Comparison of ENCODE assay signal across 8 mouse cellular contexts in genomic region chrX:74246213-74246681, GRCm38 (mm10). TPM values are rescaled to one million over a fixed set of nuclear protein-coding genes. Genes with fewer than 3 reads are reported as not detected.
DNase-seq lines count a peak whose midpoint lies in the region; ATAC-seq and TF ChIP-seq lines count a peak whose summit lies in the region.

No protein-coding gene starts in this region.

- H3K27me3 ChIP-seq in forebrain, embryonic 15.5 days = no peaks in the 10 kb centered on the region
- H3K27me3 ChIP-seq in lung, embryonic 15.5 days = no peaks in the 10 kb centered on the region

- TF ChIP-seq CTCF in olfactory bulb, adult 2 months (IDR thresholded peaks at IDR 0.05; ENCODE audit: insufficient read depth, low read depth, low read length) = no peak

- peak; percentile 91 for ATAC-seq in forebrain, embryonic 15.5 days (replicated peaks)
- ATAC-seq in lung, embryonic 15.5 days (ENCODE audit: borderline replicate concordance, extremely low read depth, low FRiP score, low TSS enrichment) = peak; percentile 83

- H3K4me3 ChIP-seq in ES-E14 (ENCODE audit: insufficient read depth in 1 of 2, low read depth in 1 of 2, low read length in 2 of 2, poor library complexity in 1 of 2, severe bottlenecking in 1 of 2) = peak overlapping the region; percentile 85 to 96
- H3K4me3 ChIP-seq in forebrain, embryonic 15.5 days = peak overlapping the region; percentile 62
- peak overlapping the region; percentile 58 for H3K4me3 ChIP-seq in lung, embryonic 15.5 days
- peak overlapping the region; percentile 53 for H3K4me3 ChIP-seq in olfactory bulb, adult 2 months (ENCODE audit: insufficient read depth, low read depth, low read length)

- H3K4me1 ChIP-seq in ES-E14 (ENCODE audit: control insufficient read depth in 2 of 2, insufficient read depth in 2 of 2, low read length in 2 of 2, poor library complexity in 1 of 2) = 0 out of 4 replicates have a peak, but pooled peaks cover 0 to 3% of the 10 kb centered on the region in 2 experiments
- H3K4me1 ChIP-seq in forebrain, embryonic 15.5 days = peaks cover 16% of the 10 kb centered on the region
- H3K4me1 ChIP-seq in lung, embryonic 15.5 days = peaks cover 10% of the 10 kb centered on the region; the same call in 1 of the 2 replicates
- peaks cover 7% of the 10 kb centered on the region; the same call in 1 of the 2 replicates for H3K4me1 ChIP-seq in olfactory bulb, adult 2 months (ENCODE audit: control insufficient read depth, insufficient read depth, low read length)

- in situ Hi-C loops in ES-E14 (cut with MboI; ENCODE audit: low sequenced_read_pairs in 2 of 2, unreplicated experiment in 2 of 2) = loop anchor here (10.0 to 25.0 kb wide), 2 partner anchors 169 to 284 kb away; partner anchors contain the start of gene Hcfc1 (in 1 of the 2)

- H3K36me3 ChIP-seq in ES-E14 (ENCODE audit: control insufficient read depth, insufficient read depth, low read length, poor library complexity, severe bottlenecking) = peaks cover 24% of the 10 kb centered on the region
- H3K36me3 ChIP-seq in forebrain, embryonic 15.5 days = peaks cover 17% of the 10 kb centered on the region
- peaks cover 18% of the 10 kb centered on the region for H3K36me3 ChIP-seq in lung, embryonic 15.5 days

- H3K4me2 ChIP-seq in forebrain, embryonic 15.5 days (replicated peaks) = peak overlapping the region; percentile 56
- H3K4me2 ChIP-seq in lung, embryonic 15.5 days = peak overlapping the region; percentile 62

- no peaks in the 10 kb centered on the region for H3K9me3 ChIP-seq in ES-E14 (ENCODE audit: control insufficient read depth, insufficient read depth, low read depth, low read length)
- H3K9me3 ChIP-seq in forebrain, embryonic 15.5 days = no peaks in the 10 kb centered on the region
- no peaks in the 10 kb centered on the region for H3K9me3 ChIP-seq in lung, embryonic 15.5 days

- intact Hi-C loops in heart, postnatal 25 days (cut with DNase I) = loop anchor here (2.0 to 10.0 kb wide), 4 partner anchors 121 to 279 kb away; partner anchors contain the start of genes Hcfc1 and Irak1

- H3K9ac ChIP-seq in ES-E14 (ENCODE audit: insufficient read depth, low read depth, low read length, poor library complexity, severe bottlenecking) = peak overlapping the region; percentile 99
- peak overlapping the region; percentile 69 for H3K9ac ChIP-seq in forebrain, embryonic 15.5 days (replicated peaks)
- peak overlapping the region; percentile 69 for H3K9ac ChIP-seq in lung, embryonic 15.5 days

- peak overlapping the region; percentile 89 for H3K27ac ChIP-seq in ES-E14 (ENCODE audit: insufficient read depth, low read depth, low read length, poor library complexity, severe bottlenecking)
- peak overlapping the region; percentile 92 for H3K27ac ChIP-seq in forebrain, embryonic 15.5 days (replicated peaks)
- peak overlapping the region; percentile 94 for H3K27ac ChIP-seq in lung, embryonic 15.5 days
- 0 out of 2 replicates have a peak overlapping the region, but pooled peaks have one; percentile 32 for H3K27ac ChIP-seq in olfactory bulb, adult 2 months (ENCODE audit: insufficient read depth, low read depth, low read length)

- WGBS in forebrain, embryonic 15.5 days = 23% methylated on average over 38 of the region's 38 CpGs
- 17% methylated on average over 38 of the region's 38 CpGs for WGBS in lung, embryonic 15.5 days
- 17% methylated on average over 38 of the region's 38 CpGs for WGBS in olfactory bulb, adult 2 months

- peak; percentile 56 for TF ChIP-seq POLR2A in olfactory bulb, adult 2 months (IDR thresholded peaks at IDR 0.05; ENCODE audit: insufficient read depth, low read depth, low read length)

- DNase-seq in ES-E14 (ENCODE audit: low read depth, low spot score) = peak; percentile 74
- peak; percentile 78 for DNase-seq in cerebellum, adult 11 months
- DNase-seq in heart, postnatal 25 days (ENCODE audit: low spot score) = peak; percentile 83
- DNase-seq in layer of hippocampus, adult 8-10 months (ENCODE audit: low spot score in 2 of 2) = peak; percentile 83 to 87
- peak; percentile 79 to 88 for DNase-seq in thymus, adult 18-20 months

TF ChIP-seq in ES-E14, 5 proteins besides CTCF, POLR2A, EP300 and RAD21:
- TF ChIP-seq CHD2 (IDR thresholded peaks at IDR 0.05; ENCODE audit: low read depth, low read length) (no peak), MAFK (IDR thresholded peaks at IDR 0.05; ENCODE audit: insufficient read depth, low read depth, low read length) (no peak), ZNF384 (IDR thresholded peaks at IDR 0.05; ENCODE audit: low read depth, low read length) (no peak), HCFC1 (IDR thresholded peaks at IDR 0.05; ENCODE audit: borderline replicate concordance, insufficient read depth, low read length) (no peak), ZC3H11A (IDR thresholded peaks at IDR 0.05; ENCODE audit: borderline replicate concordance, low read depth, low read length) (no peak)

RNA-seq across cellular contexts. Expression of gene Flna, which starts 3.4 kb away (rescaled TPM):
- 687 and 844 TPM in 2 replicates for total RNA-seq in ES-E14 (2012; rRNA removed)
- polyA plus RNA-seq in forebrain, embryonic 15.5 days (2015; fragmentation: Nextera tagmentation; extraction: Ambion mirVana) = 105 and 116 TPM in 2 replicates
- total RNA-seq in heart, postnatal 25 days (2021) = 100 to 1,000 TPM in 1 of 2 experiments, 10 to 100 TPM in 1; 91.7 to 120 TPM
- total RNA-seq in layer of hippocampus, adult 8-10 months (2022) = 100 to 1,000 TPM in 1 of 4 experiments, 10 to 100 TPM in 3; 70.1 to 101 (median 86.8) TPM
- 361 and 366 TPM in 2 replicates for polyA plus RNA-seq in lung, embryonic 15.5 days (2015; fragmentation: Nextera tagmentation; extraction: Ambion mirVana)
- polyA plus RNA-seq in olfactory bulb, adult 2 months (2012; ENCODE audit: insufficient read depth, insufficient read length, low replicate concordance, missing spikeins) = 372 TPM in 1 of 2 replicates, not detected in the other

RNA-seq across cellular contexts. Expression of gene Emd, which starts 8.2 kb away (rescaled TPM):
- total RNA-seq in ES-E14 (2012; rRNA removed) = 44.3 and 59.0 TPM in 2 replicates
- 17.7 and 18.1 TPM in 2 replicates for polyA plus RNA-seq in forebrain, embryonic 15.5 days (2015; fragmentation: Nextera tagmentation; extraction: Ambion mirVana)
- total RNA-seq in heart, postnatal 25 days (2021) = 10 to 100 TPM; 30.5 to 33.6 TPM
- total RNA-seq in layer of hippocampus, adult 8-10 months (2022) = 10 to 100 TPM; 33.0 to 42.3 (median 35.6) TPM
- 23.2 and 24.7 TPM in 2 replicates for polyA plus RNA-seq in lung, embryonic 15.5 days (2015; fragmentation: Nextera tagmentation; extraction: Ambion mirVana)
- polyA plus RNA-seq in olfactory bulb, adult 2 months (2012; ENCODE audit: insufficient read depth, insufficient read length, low replicate concordance, missing spikeins) = not detected in 2 replicates

RNA-seq across cellular contexts. Expression of gene Rpl10, which starts 24.4 kb away (rescaled TPM):
- total RNA-seq in ES-E14 (2012; rRNA removed) = 2,135 and 2,379 TPM in 2 replicates
- 503 and 525 TPM in 2 replicates for polyA plus RNA-seq in forebrain, embryonic 15.5 days (2015; fragmentation: Nextera tagmentation; extraction: Ambion mirVana)
- total RNA-seq in heart, postnatal 25 days (2021) = 100 to 1,000 TPM; 217 to 221 TPM
- total RNA-seq in layer of hippocampus, adult 8-10 months (2022) = 100 to 1,000 TPM; 106 to 243 (median 166) TPM
- 846 and 923 TPM in 2 replicates for polyA plus RNA-seq in lung, embryonic 15.5 days (2015; fragmentation: Nextera tagmentation; extraction: Ambion mirVana)
- not detected in 2 replicates for polyA plus RNA-seq in olfactory bulb, adult 2 months (2012; ENCODE audit: insufficient read depth, insufficient read length, low replicate concordance, missing spikeins)

RNA-seq across cellular contexts. Expression of gene Taz, which starts 35.5 kb away (rescaled TPM):
- total RNA-seq in ES-E14 (2012; rRNA removed) = 32.8 and 49.3 TPM in 2 replicates
- 93.6 and 101 TPM in 2 replicates for polyA plus RNA-seq in forebrain, embryonic 15.5 days (2015; fragmentation: Nextera tagmentation; extraction: Ambion mirVana)
- 10 to 100 TPM; 42.1 to 45.2 TPM for total RNA-seq in heart, postnatal 25 days (2021)
- 10 to 100 TPM; 64.2 to 86.3 (median 75.9) TPM for total RNA-seq in layer of hippocampus, adult 8-10 months (2022)
- polyA plus RNA-seq in lung, embryonic 15.5 days (2015; fragmentation: Nextera tagmentation; extraction: Ambion mirVana) = 78.8 and 83.8 TPM in 2 replicates
- not detected in 2 replicates for polyA plus RNA-seq in olfactory bulb, adult 2 months (2012; ENCODE audit: insufficient read depth, insufficient read length, low replicate concordance, missing spikeins)

RNA-seq across cellular contexts. Expression of gene Dnase1l1, which starts 35.9 kb away (rescaled TPM):
- 3.9 and 5.3 TPM in 2 replicates for total RNA-seq in ES-E14 (2012; rRNA removed)
- 2.2 and 2.4 TPM in 2 replicates for polyA plus RNA-seq in forebrain, embryonic 15.5 days (2015; fragmentation: Nextera tagmentation; extraction: Ambion mirVana)
- 10 to 100 TPM; 13.2 to 17.5 TPM for total RNA-seq in heart, postnatal 25 days (2021)
- 1 to 10 TPM; 2.9 to 7.3 (median 5.2) TPM for total RNA-seq in layer of hippocampus, adult 8-10 months (2022)
- polyA plus RNA-seq in lung, embryonic 15.5 days (2015; fragmentation: Nextera tagmentation; extraction: Ambion mirVana) = 11.2 and 15.8 TPM in 2 replicates
- not detected in 2 replicates for polyA plus RNA-seq in olfactory bulb, adult 2 months (2012; ENCODE audit: insufficient read depth, insufficient read length, low replicate concordance, missing spikeins)

Comparison
In these comparisons a context has a peak if more than half of its experiments do, and no peak if none do; other contexts are left out.
1. Peak in every context shown above with its lines: DNase-seq, ATAC-seq, H3K4me3 ChIP-seq and H3K27ac ChIP-seq.
2. H3K27ac ChIP-seq: peak in every context shown above with its lines; median percentile 94 in lung, embryonic 15.5 days; 92 in forebrain, embryonic 15.5 days; 89 in ES-E14; 32 in olfactory bulb, adult 2 months.